Mouse (Mus musculus): ENCODE results near the gene Sec14l3. TPM values are rescaled to one million over a fixed set of nuclear protein-coding genes. Genes with fewer than 3 reads are reported as not detected.
A peak's percentile ranks its signal among the peaks of the same experiment; 100 is the strongest.
"Not testable (repeated sequence)": the region's sequence is repeated elsewhere in the genome, so short reads cannot be mapped to it uniquely, and the experiment has no call there.

The Sec14l3 gene
- total RNA-seq, 1 experiment from 2014 or later = not detected

DNA sequence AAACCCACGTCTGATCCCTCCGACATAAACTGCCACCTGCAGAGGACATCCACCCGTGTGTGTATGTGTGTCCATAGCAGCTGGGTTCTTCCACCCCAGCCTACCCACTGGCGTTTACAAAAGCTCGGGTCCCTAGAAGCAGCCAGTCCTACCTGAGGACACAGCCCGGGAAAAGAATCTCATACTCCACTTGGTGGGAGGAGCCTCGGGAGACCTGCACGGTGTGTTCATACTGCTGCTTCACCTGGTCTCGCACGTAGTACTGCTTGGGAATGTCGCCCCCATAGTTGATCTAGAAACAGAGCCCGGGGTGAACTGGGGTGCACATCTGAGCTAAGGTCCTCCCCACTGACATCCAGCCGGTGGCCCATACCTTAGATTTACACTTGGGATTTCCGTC lies 38.9 kb downstream of the Sec14l3 start:
- no peak for DNase-seq

DNA sequence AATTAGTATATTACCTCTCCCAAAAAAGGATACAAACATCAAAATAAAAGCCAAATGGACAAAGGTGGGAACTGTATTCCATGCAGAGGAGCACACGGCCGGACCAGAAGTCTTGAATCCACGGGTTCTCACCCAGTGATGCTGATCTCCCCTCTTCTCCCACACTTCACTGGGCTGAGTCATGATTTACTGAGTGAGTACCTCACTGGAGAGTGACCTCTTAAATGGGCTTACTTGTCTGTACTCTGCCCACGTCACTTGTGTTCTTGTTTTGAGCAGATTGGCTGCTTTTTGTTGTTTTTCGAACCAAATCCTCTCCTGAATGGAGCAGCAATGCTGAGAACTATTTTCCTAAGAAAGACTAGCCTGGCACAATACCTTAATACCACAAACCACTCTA lies 40.3 kb downstream of the Sec14l3 start:
- no peak for DNase-seq

DNA sequence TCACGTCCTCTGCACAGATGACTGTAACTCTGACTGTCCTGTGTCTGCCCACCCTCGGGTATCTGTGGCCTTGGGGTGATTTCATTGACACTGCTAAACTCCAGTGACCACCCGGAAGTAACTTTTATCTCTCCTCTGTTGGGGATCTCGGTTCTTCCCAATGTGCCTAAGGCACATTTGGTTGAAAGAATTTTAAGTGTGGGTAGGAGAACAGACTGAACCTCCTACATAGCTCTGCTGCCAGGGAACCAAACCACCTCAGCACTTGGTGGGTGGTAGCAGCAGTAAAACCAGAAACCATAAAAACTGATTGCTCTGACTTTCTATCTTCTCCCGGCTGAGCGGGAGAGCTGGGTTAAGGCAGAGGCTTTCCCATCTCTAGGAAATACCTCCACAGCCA lies 40.8 kb downstream of the Sec14l3 start:
- DNase-seq = no peak

DNA sequence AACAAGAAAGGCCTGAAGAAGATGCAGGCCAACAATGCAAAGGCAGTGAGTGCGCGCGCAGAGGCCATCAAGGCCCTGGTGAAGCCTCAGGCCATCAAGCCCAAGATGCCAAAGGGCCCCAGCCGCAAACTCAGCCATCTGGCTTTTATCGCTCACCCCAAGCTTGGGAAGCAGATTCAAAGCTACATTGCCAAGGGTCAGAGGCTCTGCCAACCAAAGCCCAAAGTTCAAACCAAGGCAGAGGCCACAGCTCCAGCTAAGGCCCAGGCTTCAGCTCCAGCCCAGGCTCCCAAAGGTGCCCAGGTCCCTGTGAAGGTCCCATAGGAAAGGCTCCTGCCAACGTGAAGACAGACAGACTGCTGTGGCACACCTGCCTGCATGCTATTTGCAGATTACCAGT lies 43.3 kb downstream of the Sec14l3 start:
- not testable (repeated sequence) for DNase-seq

DNA sequence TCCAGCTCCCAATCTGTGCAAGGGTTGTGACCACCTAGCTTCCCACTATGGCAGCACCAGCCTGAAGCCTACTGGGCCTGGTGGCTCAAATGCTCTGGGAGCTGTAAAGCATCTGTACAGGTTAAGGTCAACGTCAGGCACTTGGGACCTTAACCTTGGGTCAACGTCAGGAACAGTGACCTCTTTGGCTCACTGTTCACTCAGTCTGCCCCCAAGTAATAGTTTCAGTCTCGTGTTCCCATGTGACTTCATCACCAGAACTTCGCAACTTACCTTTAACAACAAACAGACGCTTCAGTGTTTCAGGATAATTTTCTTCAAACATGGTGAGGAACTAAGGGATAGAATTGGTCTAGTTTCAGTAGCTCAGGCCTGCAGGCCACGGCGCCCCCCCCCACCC lies 44.0 kb downstream of the Sec14l3 start:
- DNase-seq = no peak

DNA sequence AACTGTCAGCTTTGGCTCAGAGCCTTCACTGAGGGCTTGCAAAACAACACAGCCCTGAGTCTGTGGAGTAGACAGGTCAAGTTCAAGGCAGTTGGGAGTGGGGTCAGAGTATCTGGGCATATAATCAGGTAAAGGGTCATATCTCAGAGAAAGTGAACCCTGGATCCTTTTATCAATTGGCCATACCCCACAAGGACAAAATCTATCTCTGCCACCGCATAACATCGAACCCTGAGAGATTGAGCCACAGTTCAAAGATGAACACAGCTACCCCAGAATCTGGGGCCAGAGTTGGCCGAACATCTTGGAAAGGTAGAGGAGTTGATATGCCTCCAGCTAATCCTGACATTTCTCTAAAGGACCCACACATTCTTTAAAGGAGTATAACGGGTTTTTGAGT lies 47.4 kb downstream of the Sec14l3 start:
- DNase-seq = no peak

DNA sequence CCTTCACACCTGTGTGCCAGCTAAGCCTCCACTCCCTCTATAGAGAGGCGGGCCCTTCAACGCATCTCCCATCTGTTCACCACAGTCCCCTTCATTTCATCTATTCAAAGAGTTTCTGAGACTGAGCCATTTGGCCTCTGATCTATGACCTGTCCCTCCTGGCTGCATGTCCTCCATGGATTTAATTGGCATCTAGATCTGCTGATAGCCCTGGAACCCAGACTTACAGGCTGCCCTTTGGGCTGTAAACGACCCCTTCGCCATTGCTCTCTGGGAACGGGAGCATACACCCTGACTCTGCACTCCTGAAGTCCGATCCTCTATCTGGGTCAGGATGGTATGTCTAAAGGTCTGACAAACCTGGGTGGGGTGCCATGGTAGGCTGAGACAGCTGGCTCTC lies 48.2 kb downstream of the Sec14l3 start:
- no peak for DNase-seq

DNA sequence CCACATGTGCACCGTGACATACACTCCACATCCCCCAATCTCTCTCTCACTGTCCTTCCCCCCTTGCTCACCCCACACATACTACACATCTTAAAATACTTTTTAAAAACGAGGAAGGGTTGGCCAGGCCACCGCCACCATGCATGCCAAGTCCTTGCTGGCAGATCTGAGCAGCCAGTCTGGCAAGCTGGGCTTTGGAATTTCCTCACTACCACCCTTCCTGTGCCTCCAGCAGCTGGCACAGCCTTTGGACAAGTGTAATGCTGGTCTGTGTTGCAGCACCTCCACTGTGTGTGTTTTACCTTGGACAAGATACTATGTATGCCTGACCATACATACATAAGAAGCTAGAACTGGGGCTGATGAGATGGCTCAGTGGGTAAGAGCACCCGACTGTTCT lies 48.9 kb downstream of the Sec14l3 start:
- DNase-seq = no peak

DNA sequence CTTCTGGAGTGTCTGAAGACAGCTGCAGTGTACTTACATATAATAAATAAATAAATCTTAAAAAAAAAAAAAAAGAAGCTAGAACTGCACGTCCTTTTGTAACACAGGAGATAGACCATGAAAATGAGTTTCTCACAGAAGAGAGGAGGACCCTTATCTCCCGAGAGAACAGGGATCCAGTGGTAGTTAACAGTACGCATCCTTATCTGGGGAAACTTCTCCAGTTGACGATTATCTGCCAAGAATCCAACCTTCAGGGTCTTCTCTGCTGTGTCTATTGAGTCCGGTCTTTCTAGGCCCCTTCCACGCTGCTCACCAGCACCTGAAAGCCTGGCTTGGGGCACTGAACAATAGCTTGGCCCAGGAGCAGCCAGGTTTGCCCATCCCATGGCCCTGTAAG lies 49.3 kb downstream of the Sec14l3 start:
- DNase-seq = no peak

DNA sequence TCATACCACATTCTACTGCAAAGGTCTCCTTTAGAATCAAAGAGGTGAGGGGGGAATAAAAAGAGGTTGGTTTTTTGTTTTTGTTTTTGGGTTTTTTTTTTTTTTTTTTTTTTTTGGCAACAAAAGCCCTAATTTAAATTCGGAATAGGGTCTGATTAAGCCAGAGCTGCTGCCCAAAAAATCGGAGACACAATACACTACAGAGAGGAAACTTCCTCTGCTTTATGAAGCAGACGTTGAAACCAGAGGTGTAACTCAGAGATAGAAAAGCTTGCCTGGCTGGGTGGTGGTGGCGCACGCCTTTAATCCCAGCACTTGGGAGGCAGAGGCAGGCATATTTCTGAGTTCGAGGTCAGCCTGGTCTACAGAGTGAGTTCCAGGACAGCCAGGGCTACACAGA lies 49.9 kb downstream of the Sec14l3 start:
- DNase-seq = not testable (repeated sequence)

DNA sequence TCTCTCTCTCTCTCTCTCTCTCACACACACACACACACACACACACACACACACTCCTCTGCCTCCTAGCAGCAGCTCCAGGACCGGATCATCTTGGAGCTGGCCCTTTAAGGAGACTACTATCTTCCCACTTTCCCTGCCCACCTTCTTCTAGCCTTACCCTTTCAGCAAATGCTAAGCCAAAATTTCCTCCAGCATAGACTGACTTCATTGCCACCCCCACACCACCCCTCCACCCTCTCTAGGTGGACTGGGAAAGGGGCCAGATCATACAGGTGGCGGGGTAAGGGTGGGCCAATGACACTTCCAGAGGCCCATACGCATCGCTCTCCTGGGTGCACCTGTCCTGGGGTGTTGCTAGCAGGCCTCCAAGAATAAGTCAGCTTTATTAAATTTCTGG lies 50.8 kb downstream of the Sec14l3 start:
- DNase-seq = no peak

DNA sequence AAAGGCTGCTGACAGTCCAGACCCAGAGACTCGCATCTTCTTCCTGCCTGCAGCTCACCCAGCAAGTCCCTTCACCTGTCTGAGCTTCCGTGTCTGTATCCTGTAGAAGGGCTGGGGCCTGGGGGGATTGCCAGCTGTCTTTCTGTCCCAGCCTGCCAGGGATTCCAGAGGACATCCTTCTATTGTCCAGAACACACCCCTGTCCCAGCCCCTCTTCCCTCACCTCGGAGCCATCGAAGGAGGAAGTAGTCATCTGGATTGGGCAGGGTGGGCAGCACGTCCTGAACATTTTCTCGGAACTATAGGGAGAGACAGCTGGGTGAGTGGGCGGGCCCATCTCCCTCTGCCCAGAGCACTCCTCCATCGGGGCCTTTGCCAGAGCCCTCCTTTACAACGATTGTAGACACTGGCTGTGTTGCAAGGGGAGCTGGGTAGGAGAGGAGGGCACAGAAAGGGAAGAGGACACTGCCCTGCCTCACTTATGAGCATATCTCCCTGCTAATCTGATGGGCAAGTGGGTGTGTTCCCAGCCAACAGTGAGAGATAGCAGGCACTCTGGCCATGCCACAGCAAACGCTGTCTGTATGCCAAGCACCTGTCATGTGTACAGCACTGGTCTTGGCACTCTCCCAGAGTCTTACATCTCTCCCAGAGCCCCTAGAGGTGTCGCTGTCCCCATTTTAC lies 52.0 kb downstream of the Sec14l3 start:
- no peak for DNase-seq

DNA sequence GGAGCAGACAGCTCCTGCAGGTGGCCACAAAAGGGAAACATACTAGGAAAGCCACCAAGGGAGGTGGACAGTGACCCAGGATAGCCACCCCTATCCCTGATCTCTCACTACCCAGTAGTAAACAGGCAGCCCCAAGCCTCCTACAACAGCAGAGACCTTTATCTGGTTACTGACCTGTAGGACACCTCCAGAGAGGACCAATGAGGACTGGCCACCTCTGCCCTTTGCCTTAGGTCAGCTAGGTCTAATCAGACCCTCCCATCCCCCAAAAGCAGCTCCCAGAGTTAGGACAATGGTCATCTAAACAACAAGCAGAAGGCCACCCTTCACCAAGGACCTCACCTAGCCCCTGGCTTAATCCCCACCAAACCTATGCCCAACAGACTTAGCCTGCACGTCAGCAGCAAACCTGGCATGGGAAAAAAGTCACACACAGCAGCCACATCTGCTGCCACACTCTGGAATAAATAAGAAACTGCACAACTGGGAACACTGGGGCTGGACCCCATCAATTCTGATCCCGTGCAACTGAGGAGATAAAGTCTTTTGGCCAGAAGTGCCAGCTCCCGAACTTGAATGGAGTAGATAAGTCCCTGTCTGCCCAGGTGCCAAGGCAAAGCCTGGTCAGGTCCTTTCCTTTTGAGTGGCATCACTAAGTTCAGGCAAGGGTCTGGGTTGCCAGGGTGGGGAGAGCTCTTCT lies 52.9 kb downstream of the Sec14l3 start:
- DNase-seq = no peak

DNA sequence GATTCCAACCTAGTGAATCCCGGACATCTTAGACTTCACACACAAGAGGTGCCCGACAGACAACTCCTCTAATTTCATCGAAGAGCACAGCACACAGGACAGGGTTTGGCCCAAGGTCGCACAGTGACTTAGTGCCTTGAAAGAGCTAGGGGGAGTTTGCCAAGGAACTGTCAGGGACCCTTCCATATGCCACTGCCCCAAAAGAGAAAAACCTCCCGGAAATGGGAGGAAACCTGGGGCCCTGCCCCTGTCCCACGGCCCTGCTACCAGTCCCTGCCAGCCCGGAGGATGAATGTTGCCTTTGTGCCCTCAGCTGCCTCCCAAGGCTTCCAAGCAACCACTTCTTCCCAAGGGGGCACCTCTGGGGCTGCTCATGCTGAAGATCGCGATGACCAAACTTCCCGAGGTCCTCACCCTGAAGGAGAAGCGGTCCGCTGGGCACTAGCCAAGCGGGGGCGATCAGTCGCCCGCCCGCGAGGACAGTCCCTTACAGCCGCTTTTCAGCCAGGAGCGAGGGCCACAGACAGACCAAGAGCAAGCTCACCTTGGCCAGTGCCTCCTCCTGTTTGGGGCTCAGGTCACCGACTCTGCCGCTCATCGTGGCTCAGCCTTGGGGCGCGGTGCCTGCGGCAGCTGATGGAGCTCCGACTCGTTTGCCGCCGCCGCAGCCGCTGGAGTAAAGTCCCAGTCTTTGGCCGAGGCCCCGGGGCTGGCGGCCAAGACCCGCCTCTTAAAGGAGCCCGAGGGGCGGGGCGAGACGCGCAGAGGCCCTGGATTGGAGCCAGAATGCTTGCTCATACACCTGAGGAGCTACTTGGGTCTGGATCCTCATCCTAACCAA lies 53.7 kb downstream of the Sec14l3 start:
- peak; percentile 59 for DNase-seq

DNA sequence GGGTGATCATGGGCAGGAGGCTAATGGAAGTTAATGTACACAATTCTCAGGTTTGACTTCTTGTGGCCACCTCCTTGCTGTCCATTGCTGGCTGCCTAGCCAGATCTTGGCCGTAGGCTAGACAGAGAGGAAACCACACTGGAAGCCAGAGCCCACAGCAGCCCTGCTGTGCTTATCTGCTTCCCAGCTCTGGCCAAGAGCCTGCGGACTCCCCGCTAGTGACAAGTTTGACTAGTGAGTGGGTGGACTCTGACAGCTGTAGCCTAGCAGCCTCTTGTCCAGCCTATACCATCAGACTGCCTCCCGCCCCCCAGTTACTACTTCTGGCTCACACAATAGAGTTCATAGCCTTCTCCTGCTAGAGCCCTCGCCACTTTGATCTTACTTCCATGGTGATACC lies 55.0 kb downstream of the Sec14l3 start:
- no peak for DNase-seq

DNA sequence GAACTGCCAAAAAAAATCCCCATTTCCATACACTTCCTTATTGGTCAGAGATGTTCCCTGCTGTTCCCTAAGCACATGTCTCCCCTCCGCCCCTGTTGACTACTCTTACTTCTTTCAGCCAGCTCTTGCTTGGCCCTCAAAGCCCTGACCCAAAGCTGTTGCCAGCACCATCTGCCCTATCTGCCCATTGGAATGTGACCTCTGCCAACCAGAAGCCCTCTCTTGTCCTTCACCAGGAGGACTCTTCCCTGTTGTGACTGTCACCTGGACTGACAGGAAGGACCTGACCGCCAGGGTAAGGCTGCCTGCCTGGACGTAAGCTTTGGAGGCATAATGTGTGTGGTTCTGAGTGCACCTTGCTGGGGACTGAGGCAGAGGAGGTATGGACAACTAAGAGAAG lies 57.0 kb downstream of the Sec14l3 start:
- no peak for DNase-seq

DNA sequence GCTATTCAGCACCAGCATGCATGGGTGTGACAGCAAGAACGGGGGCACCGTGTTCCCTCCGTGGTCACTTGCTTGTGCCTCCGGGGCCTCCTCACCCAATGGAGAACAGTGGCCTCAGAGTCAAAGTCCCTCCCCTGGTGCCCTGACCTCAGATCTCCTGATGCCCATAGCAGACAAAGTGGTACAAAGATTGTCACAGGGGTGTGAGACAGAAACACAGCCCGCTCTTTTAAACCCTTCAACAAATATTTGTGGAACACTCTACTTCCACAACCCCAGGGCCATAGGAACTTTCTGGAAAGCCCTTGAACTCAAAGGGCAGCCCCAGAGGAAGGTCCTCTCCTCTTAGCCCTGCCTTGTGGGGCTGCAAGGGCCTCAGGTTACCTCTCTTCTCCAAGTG lies 57.6 kb downstream of the Sec14l3 start:
- no peak for DNase-seq

DNA sequence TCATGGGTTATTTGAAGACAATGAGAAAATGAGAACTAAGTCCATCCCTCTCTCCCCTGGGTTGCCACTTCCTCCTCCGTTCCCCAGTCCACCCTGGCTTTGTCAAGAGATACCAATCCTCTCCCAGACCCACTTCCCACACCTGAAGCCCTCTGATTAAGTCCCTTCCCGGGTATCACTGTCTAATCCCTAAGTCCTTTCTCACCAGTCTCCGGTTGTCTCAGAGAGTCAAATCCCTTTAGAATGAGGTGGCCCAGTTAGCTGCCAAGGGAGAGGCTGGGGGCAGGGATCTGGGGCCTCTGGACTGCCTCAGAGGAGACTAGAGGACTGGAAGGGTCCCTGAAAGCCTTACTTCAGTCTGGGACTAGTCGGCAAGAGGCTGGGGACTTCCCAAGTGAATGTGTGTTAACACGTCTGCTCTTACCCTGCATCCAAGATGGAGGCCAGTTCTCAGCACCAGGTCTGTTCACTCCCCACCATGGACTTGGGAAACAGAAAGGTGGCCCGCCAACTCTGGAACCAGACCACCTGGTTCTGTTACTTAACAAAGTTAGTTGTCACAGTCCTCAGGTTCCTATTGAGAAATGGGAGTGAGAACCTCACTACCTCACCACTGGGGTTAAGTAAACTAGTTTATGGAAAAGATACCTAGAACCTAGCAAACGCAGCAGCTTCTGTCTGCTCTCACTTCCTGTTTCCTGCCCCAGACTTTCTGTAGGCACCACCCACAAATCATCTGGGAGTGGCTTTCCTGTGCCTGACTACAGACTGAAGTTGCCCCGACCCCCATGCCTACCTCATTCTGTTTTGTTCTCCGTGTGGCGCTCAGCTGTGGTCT lies 58.3 kb downstream of the Sec14l3 start, which contains the start of gene Sec14l2:
Gene Sec14l2 (minus strand): TSS at position 674 of the 838 bp plus-strand sequence.
- no peak for DNase-seq

DNA sequence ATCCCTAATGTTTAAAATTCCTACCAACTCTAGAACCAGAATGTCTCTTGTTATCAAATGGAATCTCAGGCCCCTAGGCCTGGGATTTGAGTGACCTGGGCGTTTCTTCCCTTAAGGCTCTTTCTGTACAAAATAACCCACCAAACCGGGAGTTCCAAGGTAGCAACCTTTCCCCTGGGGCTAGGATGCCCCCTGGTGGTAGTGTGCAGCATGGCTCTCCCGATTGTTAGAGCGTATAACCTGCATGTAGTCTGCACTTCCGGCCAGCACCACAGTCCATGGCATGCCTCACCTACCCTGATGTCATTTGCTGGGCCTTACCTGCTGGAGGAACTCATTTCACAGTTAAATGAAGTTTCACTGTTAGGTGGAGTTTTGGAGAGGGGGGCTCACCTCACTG lies 59.3 kb downstream of the Sec14l3 start:
- DNase-seq = peak; percentile 48

DNA sequence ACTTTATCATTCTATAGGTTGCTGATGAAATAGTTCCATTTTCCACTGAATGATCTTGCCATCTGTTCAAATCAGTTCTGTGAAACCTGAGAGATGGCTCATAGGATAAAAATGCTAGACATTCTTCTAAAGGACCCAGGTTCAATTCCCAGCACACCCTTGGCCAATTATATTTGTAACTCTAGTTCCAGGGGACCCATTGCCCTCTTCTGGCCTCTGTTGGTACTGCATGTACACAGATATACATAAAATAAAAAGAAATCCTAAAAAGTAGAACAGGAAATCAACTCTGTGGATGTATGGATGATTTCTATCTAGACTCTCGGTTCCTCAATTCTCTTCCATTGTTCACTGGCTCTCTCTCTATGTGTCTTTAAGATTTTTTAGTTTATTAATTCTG lies 62.4 kb downstream of the Sec14l3 start:
- no peak for DNase-seq

All from adrenal gland, postnatal 25 days (tissue).